Mouse (Mus musculus): ENCODE measurements around the gene P2ry6. TPM values are rescaled to one million over a fixed set of nuclear protein-coding genes. Genes with fewer than 3 reads are reported as not detected.

The P2ry6 gene
- total and polyA plus RNA-seq, 2 experiments from 2014 or later = 2.7 to 4.3 TPM

GRCm38 (mm10) chr7:101011681-101012367 is 37.4 kb upstream of the P2ry6 start:
- Histone ChIP-seq H3K4me3 (ENCODE audit: low read depth, low read length) (peak overlapping the region; percentile 47), H3K9ac (replicated peaks; ENCODE audit: low read length, poor library complexity, severe bottlenecking) (peak overlapping the region; percentile 42), H3K4me1 (ENCODE audit: insufficient read depth, low read length) (peaks cover 4% of the 10 kb centered on the region), H3K4me2 (ENCODE audit: low read depth, low read length, poor library complexity, severe bottlenecking) (peak overlapping the region; percentile 99), H3K9me3 (ENCODE audit: low read length) (no peaks in the 10 kb centered on the region), H3K27ac (ENCODE audit: low read depth, low read length) (no peak overlapping the region), H3K27me3 (ENCODE audit: insufficient read depth, low read length) (peaks cover 38% of the 10 kb centered on the region), H3K36me3 (ENCODE audit: insufficient read depth, low read length) (no peaks in the 10 kb centered on the region)
- under 1% methylated on average over 43 of the region's 53 CpGs for WGBS
- TF ChIP-seq CTCF (IDR thresholded peaks at IDR 0.05) = no peak
- DNase-seq (ENCODE audit: low spot score) (no peak), ATAC-seq (ENCODE audit: low FRiP score) (peak; percentile 68; the same call in 1 of the 2 replicates)

GRCm38 (mm10) chr7:101010741-101011140 is 36.3 kb upstream of the P2ry6 start:
- Histone ChIP-seq H3K4me2 (ENCODE audit: low read depth, low read length, poor library complexity, severe bottlenecking) (no peak overlapping the region), H3K27ac (ENCODE audit: low read depth, low read length) (no peak overlapping the region), H3K9ac (replicated peaks; ENCODE audit: low read length, poor library complexity, severe bottlenecking) (no peak overlapping the region), H3K9me3 (ENCODE audit: low read length) (no peaks in the 10 kb centered on the region), H3K4me3 (ENCODE audit: low read depth, low read length) (no peak overlapping the region), H3K27me3 (ENCODE audit: insufficient read depth, low read length) (peaks cover 38% of the 10 kb centered on the region), H3K4me1 (ENCODE audit: insufficient read depth, low read length) (peaks cover 4% of the 10 kb centered on the region), H3K36me3 (ENCODE audit: insufficient read depth, low read length) (no peaks in the 10 kb centered on the region)
- ATAC-seq (ENCODE audit: low FRiP score) (no peak), DNase-seq (ENCODE audit: low spot score) (no peak)
- 76% methylated on average over 3 of the region's 3 CpGs for WGBS
- no peak for TF ChIP-seq CTCF (IDR thresholded peaks at IDR 0.05)

GRCm38 (mm10) chr7:101006201-101006600 is 31.8 kb upstream of the P2ry6 start:
- Histone ChIP-seq H3K9me3 (ENCODE audit: low read length) (no peaks in the 10 kb centered on the region), H3K27me3 (ENCODE audit: insufficient read depth, low read length) (peaks cover 19% of the 10 kb centered on the region), H3K4me1 (ENCODE audit: insufficient read depth, low read length) (no peaks in the 10 kb centered on the region), H3K27ac (ENCODE audit: low read depth, low read length) (no peak overlapping the region), H3K9ac (replicated peaks; ENCODE audit: low read length, poor library complexity, severe bottlenecking) (no peak overlapping the region), H3K4me2 (ENCODE audit: low read depth, low read length, poor library complexity, severe bottlenecking) (no peak overlapping the region), H3K36me3 (ENCODE audit: insufficient read depth, low read length) (no peaks in the 10 kb centered on the region), H3K4me3 (ENCODE audit: low read depth, low read length) (no peak overlapping the region)
- ATAC-seq (ENCODE audit: low FRiP score) (no peak), DNase-seq (ENCODE audit: low spot score) (no peak)
- TF ChIP-seq CTCF (IDR thresholded peaks at IDR 0.05) = no peak
- WGBS = 75% methylated on average over 2 of the region's 2 CpGs

DNA sequence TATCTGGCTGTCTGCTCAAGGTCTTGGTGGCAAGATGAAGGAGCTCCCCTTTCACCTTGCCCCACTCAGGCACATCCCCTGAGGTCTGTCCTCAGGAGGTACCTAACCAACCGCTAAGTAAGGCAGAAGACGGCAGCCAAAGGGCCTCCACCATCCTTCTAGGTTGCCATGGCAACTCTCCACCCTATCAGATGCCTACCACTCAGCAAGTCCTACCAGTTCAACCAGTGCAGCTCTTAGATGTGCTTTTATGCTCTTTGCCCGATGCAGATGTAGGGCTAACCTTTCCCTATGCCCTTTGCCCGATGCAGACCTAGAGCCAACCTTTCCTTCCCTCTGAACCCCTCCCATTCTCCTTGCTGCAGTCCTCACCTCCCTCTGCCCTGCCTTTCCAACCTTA is 30.7 kb upstream of the P2ry6 start:
- Histone ChIP-seq H3K4me1 (ENCODE audit: insufficient read depth, low read length) (no peaks in the 10 kb centered on the region), H3K9me3 (ENCODE audit: low read length) (no peaks in the 10 kb centered on the region), H3K36me3 (ENCODE audit: insufficient read depth, low read length) (no peaks in the 10 kb centered on the region), H3K9ac (replicated peaks; ENCODE audit: low read length, poor library complexity, severe bottlenecking) (no peak overlapping the region), H3K27ac (ENCODE audit: low read depth, low read length) (no peak overlapping the region), H3K27me3 (ENCODE audit: insufficient read depth, low read length) (peaks cover 10% of the 10 kb centered on the region), H3K4me3 (ENCODE audit: low read depth, low read length) (no peak overlapping the region), H3K4me2 (ENCODE audit: low read depth, low read length, poor library complexity, severe bottlenecking) (no peak overlapping the region)
- WGBS = 41% methylated on average over 4 of the region's 4 CpGs
- DNase-seq (ENCODE audit: low spot score) = peak; percentile 30
- ATAC-seq (ENCODE audit: low FRiP score) = 0 out of 2 replicates have a peak, but pooled peaks have one; percentile 23
- TF ChIP-seq CTCF (IDR thresholded peaks at IDR 0.05) = no peak

- H3K4me1 ChIP-seq (ENCODE audit: insufficient read depth, low read length) = no peaks in the 10 kb centered on the region
- no peak overlapping the region for H3K4me3 ChIP-seq (ENCODE audit: low read depth, low read length)
- no peak for TF ChIP-seq CTCF (IDR thresholded peaks at IDR 0.05)
- no peaks in the 10 kb centered on the region for H3K27me3 ChIP-seq (ENCODE audit: insufficient read depth, low read length)
- DNase-seq (ENCODE audit: low spot score) = no peak
- no peaks in the 10 kb centered on the region for H3K9me3 ChIP-seq (ENCODE audit: low read length)
- H3K9ac ChIP-seq (replicated peaks; ENCODE audit: low read length, poor library complexity, severe bottlenecking) = no peak overlapping the region
- no peak overlapping the region for H3K4me2 ChIP-seq (ENCODE audit: low read depth, low read length, poor library complexity, severe bottlenecking)
- no peak overlapping the region for H3K27ac ChIP-seq (ENCODE audit: low read depth, low read length)
- 78% methylated on average over 11 of the region's 11 CpGs for WGBS
- H3K36me3 ChIP-seq (ENCODE audit: insufficient read depth, low read length) = no peaks in the 10 kb centered on the region
- no peak for ATAC-seq (ENCODE audit: low FRiP score)
Measured at GRCm38 (mm10) chr7:101003442-101004326, 29.2 kb upstream of the P2ry6 start.

DNA sequence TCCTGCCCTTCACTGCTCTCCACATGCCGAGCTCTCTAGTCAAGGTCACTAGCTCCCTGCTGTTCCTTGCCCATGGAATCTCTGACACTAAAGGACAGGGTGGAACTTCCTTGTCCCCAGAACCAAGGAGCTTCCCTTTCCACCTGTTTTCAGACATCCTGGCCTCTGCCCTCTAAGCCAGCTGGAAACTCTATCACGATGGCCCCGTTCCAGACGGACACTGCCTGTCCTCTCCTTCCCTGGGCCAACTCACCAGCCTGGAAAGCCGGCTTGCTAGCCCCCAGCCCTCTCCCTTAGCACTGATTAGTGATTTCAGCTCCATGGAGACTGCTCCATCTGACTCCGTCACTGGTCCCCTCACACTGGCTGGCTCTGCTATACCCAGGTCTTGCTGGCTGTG is 27.8 kb upstream of the P2ry6 start:
- TF ChIP-seq CTCF (IDR thresholded peaks at IDR 0.05) = no peak
- Histone ChIP-seq H3K36me3 (ENCODE audit: insufficient read depth, low read length) (no peaks in the 10 kb centered on the region), H3K9ac (replicated peaks; ENCODE audit: low read length, poor library complexity, severe bottlenecking) (no peak overlapping the region), H3K9me3 (ENCODE audit: low read length) (no peaks in the 10 kb centered on the region), H3K4me1 (ENCODE audit: insufficient read depth, low read length) (no peaks in the 10 kb centered on the region), H3K4me3 (ENCODE audit: low read depth, low read length) (no peak overlapping the region), H3K4me2 (ENCODE audit: low read depth, low read length, poor library complexity, severe bottlenecking) (no peak overlapping the region), H3K27ac (ENCODE audit: low read depth, low read length) (no peak overlapping the region), H3K27me3 (ENCODE audit: insufficient read depth, low read length) (no peaks in the 10 kb centered on the region)
- 72% methylated on average over 6 of the region's 6 CpGs for WGBS
- ATAC-seq (ENCODE audit: low FRiP score) (no peak), DNase-seq (ENCODE audit: low spot score) (peak; percentile 43)
